Mouse (Mus musculus): ENCODE data around the gene Zcchc3. TPM values are rescaled to one million over a fixed set of nuclear protein-coding genes. Genes with fewer than 3 reads are reported as not detected.

The Zcchc3 gene
- polyA plus RNA-seq, 1 experiment from 2014 or later, result 18.0 TPM

GRCm38 (mm10) chr2:152376345-152376741 is 38.5 kb downstream of the Zcchc3 start, which contains the start of gene Nrsn2:
Gene Nrsn2 (minus strand): TSS chr2:152376638.
- Histone ChIP-seq H3K9ac (replicated peaks; ENCODE audit: low read length) (peak within 1 kb of the TSS; percentile 54), H3K4me1 (ENCODE audit: control insufficient read depth, insufficient read depth, low read length) (peaks cover 32% of the 10 kb centered on the region), H3K36me3 (ENCODE audit: control insufficient read depth, insufficient read depth, low read length) (no peaks in the 10 kb centered on the region), H3K4me2 (ENCODE audit: low read length) (peak within 1 kb of the TSS; percentile 70), H3K27me3 (ENCODE audit: control insufficient read depth, insufficient read depth, low read length) (no peaks in the 10 kb centered on the region), H3K4me3 (replicated peaks; ENCODE audit: low read depth, low read length) (peak within 1 kb of the TSS; percentile 35), H3K9me3 (ENCODE audit: control insufficient read depth, low read length) (no peaks in the 10 kb centered on the region), H3K27ac (replicated peaks; ENCODE audit: low read depth, low read length) (peak within 1 kb of the TSS; percentile 95)
- ATAC-seq (ENCODE audit: low FRiP score, low TSS enrichment), result peak; percentile 77
- DNase-seq, result peak; percentile 82
- 2% methylated on average over 16 of the region's 16 CpGs for WGBS

- peak overlapping the region; percentile 54 for H3K9ac ChIP-seq (replicated peaks; ENCODE audit: low read length)
- ATAC-seq (ENCODE audit: low FRiP score, low TSS enrichment), result peak; percentile 86
- no peaks in the 10 kb centered on the region for H3K36me3 ChIP-seq (ENCODE audit: control insufficient read depth, insufficient read depth, low read length)
- no peaks in the 10 kb centered on the region for H3K9me3 ChIP-seq (ENCODE audit: control insufficient read depth, low read length)
- DNase-seq, result peak; percentile 92
- H3K4me2 ChIP-seq (ENCODE audit: low read length), result peak overlapping the region; percentile 70
- H3K27me3 ChIP-seq (ENCODE audit: control insufficient read depth, insufficient read depth, low read length), result no peaks in the 10 kb centered on the region
- peak overlapping the region; percentile 95 for H3K27ac ChIP-seq (replicated peaks; ENCODE audit: low read depth, low read length)
- peak overlapping the region; percentile 35 for H3K4me3 ChIP-seq (replicated peaks; ENCODE audit: low read depth, low read length)
- under 1% methylated on average over 21 of the region's 21 CpGs for WGBS
- H3K4me1 ChIP-seq (ENCODE audit: control insufficient read depth, insufficient read depth, low read length), result peaks cover 32% of the 10 kb centered on the region
Measured at GRCm38 (mm10) chr2:152375652-152376344, 39.0 kb downstream of the Zcchc3 start.

- H3K4me3 ChIP-seq (replicated peaks; ENCODE audit: low read depth, low read length), result no peak overlapping the region
- DNase-seq, result no peak
- WGBS, result 82% methylated on average over 9 of the region's 9 CpGs
- H3K4me2 ChIP-seq (ENCODE audit: low read length), result no peak overlapping the region
- no peaks in the 10 kb centered on the region for H3K9me3 ChIP-seq (ENCODE audit: control insufficient read depth, low read length)
- H3K27me3 ChIP-seq (ENCODE audit: control insufficient read depth, insufficient read depth, low read length), result no peaks in the 10 kb centered on the region
- no peak overlapping the region for H3K9ac ChIP-seq (replicated peaks; ENCODE audit: low read length)
- peaks cover 32% of the 10 kb centered on the region for H3K4me1 ChIP-seq (ENCODE audit: control insufficient read depth, insufficient read depth, low read length)
- H3K36me3 ChIP-seq (ENCODE audit: control insufficient read depth, insufficient read depth, low read length), result no peaks in the 10 kb centered on the region
- no peak for ATAC-seq (ENCODE audit: low FRiP score, low TSS enrichment)
- no peak overlapping the region for H3K27ac ChIP-seq (replicated peaks; ENCODE audit: low read depth, low read length)
Measured at GRCm38 (mm10) chr2:152373547-152373946, 41.3 kb downstream of the Zcchc3 start.

- H3K4me3 ChIP-seq (replicated peaks; ENCODE audit: low read depth, low read length), result no peak overlapping the region
- H3K36me3 ChIP-seq (ENCODE audit: control insufficient read depth, insufficient read depth, low read length), result no peaks in the 10 kb centered on the region
- DNase-seq, result no peak
- H3K4me1 ChIP-seq (ENCODE audit: control insufficient read depth, insufficient read depth, low read length), result peaks cover 32% of the 10 kb centered on the region
- no peak overlapping the region for H3K9ac ChIP-seq (replicated peaks; ENCODE audit: low read length)
- 74% methylated on average over 4 of the region's 4 CpGs for WGBS
- H3K27ac ChIP-seq (replicated peaks; ENCODE audit: low read depth, low read length), result no peak overlapping the region
- H3K27me3 ChIP-seq (ENCODE audit: control insufficient read depth, insufficient read depth, low read length), result no peaks in the 10 kb centered on the region
- no peak for ATAC-seq (ENCODE audit: low FRiP score, low TSS enrichment)
- H3K4me2 ChIP-seq (ENCODE audit: low read length), result no peak overlapping the region
- H3K9me3 ChIP-seq (ENCODE audit: control insufficient read depth, low read length), result no peaks in the 10 kb centered on the region
Measured at GRCm38 (mm10) chr2:152372661-152373060, 42.2 kb downstream of the Zcchc3 start.

- H3K9ac ChIP-seq (replicated peaks; ENCODE audit: low read length), result no peak overlapping the region
- WGBS, result 85% methylated on average over 7 of the region's 7 CpGs
- DNase-seq (no peak), ATAC-seq (ENCODE audit: low FRiP score, low TSS enrichment) (no peak)
- H3K36me3 ChIP-seq (ENCODE audit: control insufficient read depth, insufficient read depth, low read length), result no peaks in the 10 kb centered on the region
- no peaks in the 10 kb centered on the region for H3K9me3 ChIP-seq (ENCODE audit: control insufficient read depth, low read length)
- peaks cover 32% of the 10 kb centered on the region for H3K4me1 ChIP-seq (ENCODE audit: control insufficient read depth, insufficient read depth, low read length)
- H3K4me3 ChIP-seq (replicated peaks; ENCODE audit: low read depth, low read length), result no peak overlapping the region
- H3K27me3 ChIP-seq (ENCODE audit: control insufficient read depth, insufficient read depth, low read length), result no peaks in the 10 kb centered on the region
- H3K4me2 ChIP-seq (ENCODE audit: low read length), result no peak overlapping the region
- H3K27ac ChIP-seq (replicated peaks; ENCODE audit: low read depth, low read length), result no peak overlapping the region
Measured at GRCm38 (mm10) chr2:152372104-152372503, 42.7 kb downstream of the Zcchc3 start.

- ATAC-seq (ENCODE audit: low FRiP score, low TSS enrichment) (no peak), DNase-seq (peak; percentile 85)
- H3K4me3 ChIP-seq (replicated peaks; ENCODE audit: low read depth, low read length), result no peak overlapping the region
- no peak overlapping the region for H3K9ac ChIP-seq (replicated peaks; ENCODE audit: low read length)
- no peak overlapping the region for H3K4me2 ChIP-seq (ENCODE audit: low read length)
- H3K9me3 ChIP-seq (ENCODE audit: control insufficient read depth, low read length), result no peaks in the 10 kb centered on the region
- no peak overlapping the region for H3K27ac ChIP-seq (replicated peaks; ENCODE audit: low read depth, low read length)
- no peaks in the 10 kb centered on the region for H3K4me1 ChIP-seq (ENCODE audit: control insufficient read depth, insufficient read depth, low read length)
- no peaks in the 10 kb centered on the region for H3K36me3 ChIP-seq (ENCODE audit: control insufficient read depth, insufficient read depth, low read length)
- H3K27me3 ChIP-seq (ENCODE audit: control insufficient read depth, insufficient read depth, low read length), result no peaks in the 10 kb centered on the region
- 31% methylated on average over 14 of the region's 14 CpGs for WGBS
Measured at GRCm38 (mm10) chr2:152368532-152369140, 46.2 kb downstream of the Zcchc3 start.

- Histone ChIP-seq H3K4me2 (ENCODE audit: low read length) (no peak overlapping the region), H3K36me3 (ENCODE audit: control insufficient read depth, insufficient read depth, low read length) (no peaks in the 10 kb centered on the region), H3K4me3 (replicated peaks; ENCODE audit: low read depth, low read length) (no peak overlapping the region), H3K9me3 (ENCODE audit: control insufficient read depth, low read length) (no peaks in the 10 kb centered on the region), H3K4me1 (ENCODE audit: control insufficient read depth, insufficient read depth, low read length) (no peaks in the 10 kb centered on the region), H3K27me3 (ENCODE audit: control insufficient read depth, insufficient read depth, low read length) (no peaks in the 10 kb centered on the region), H3K9ac (replicated peaks; ENCODE audit: low read length) (no peak overlapping the region), H3K27ac (replicated peaks; ENCODE audit: low read depth, low read length) (no peak overlapping the region)
- DNase-seq, result no peak
- no peak for ATAC-seq (ENCODE audit: low FRiP score, low TSS enrichment)
- WGBS, result 87% methylated on average over 5 of the region's 5 CpGs
Measured at GRCm38 (mm10) chr2:152367917-152368316, 46.9 kb downstream of the Zcchc3 start.

- ATAC-seq (ENCODE audit: low FRiP score, low TSS enrichment) (peak; percentile 72), DNase-seq (peak; percentile 91)
- Histone ChIP-seq H3K27me3 (ENCODE audit: control insufficient read depth, insufficient read depth, low read length) (no peaks in the 10 kb centered on the region), H3K4me1 (ENCODE audit: control insufficient read depth, insufficient read depth, low read length) (no peaks in the 10 kb centered on the region), H3K4me2 (ENCODE audit: low read length) (peak overlapping the region; percentile 25), H3K9ac (replicated peaks; ENCODE audit: low read length) (no peak overlapping the region; the same call in 1 of the 2 replicates), H3K9me3 (ENCODE audit: control insufficient read depth, low read length) (no peaks in the 10 kb centered on the region), H3K4me3 (replicated peaks; ENCODE audit: low read depth, low read length) (no peak overlapping the region), H3K36me3 (ENCODE audit: control insufficient read depth, insufficient read depth, low read length) (no peaks in the 10 kb centered on the region), H3K27ac (replicated peaks; ENCODE audit: low read depth, low read length) (peak overlapping the region; percentile 53)
- WGBS, result 11% methylated on average over 17 of the region's 17 CpGs
Measured at GRCm38 (mm10) chr2:152363245-152364147, 51.3 kb downstream of the Zcchc3 start.
